Mouse (Mus musculus): ENCODE measurements at regions not wholly inside any gene's neighbourhood (a gene's known extent, or its start where the extent isn't known, plus 50 kb on each side); places are given as distances from the start of the nearest gene placed in this dataset.

DNA sequence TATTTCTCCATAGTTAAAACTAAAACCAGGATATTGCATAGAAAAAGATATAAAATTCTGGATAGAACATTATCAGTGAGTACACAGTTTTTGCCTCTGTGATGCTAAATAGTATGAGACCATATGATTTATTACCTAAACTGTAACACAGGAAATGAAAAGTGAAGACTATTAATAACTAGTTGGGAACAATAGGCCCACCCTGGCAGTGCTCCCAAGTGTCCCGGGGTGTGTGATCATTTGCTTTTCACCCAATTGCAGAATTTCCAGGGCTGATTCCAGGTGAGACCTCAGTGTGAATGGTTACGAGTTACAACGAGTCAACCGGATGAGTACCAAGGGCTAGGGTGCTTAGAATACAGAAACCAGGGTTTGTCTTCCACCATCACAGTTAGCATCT lies 172.6 kb upstream of the Tars start:
- DNase-seq (ENCODE audit: low read depth), result no peak

DNA sequence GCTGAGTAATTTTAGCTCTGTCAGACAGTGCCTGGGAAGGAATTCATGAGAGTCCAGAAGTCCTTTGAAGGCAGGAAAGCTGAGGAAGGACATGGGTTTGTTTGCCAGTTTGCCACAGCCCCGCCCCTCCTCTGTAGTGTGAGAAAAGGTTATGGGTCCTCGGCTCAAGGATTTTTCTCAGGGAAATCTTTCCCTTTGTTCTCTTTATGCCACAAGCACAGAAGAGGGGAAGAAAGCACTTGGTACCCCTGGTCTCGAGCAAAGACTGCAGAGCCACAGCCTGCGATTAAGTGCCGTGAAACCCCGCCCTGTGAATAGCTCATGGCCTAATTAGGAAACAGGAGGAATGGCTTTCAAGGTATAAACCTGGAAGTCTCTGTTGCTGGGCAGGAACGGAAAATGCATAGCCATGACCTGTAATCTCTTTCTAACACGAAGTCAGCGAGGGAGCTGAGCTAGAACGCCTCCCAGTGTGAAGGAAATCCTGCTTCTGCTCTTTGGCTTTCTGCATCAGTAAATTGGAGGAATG lies 166.1 kb upstream of the Tars start:
- DNase-seq (ENCODE audit: low read depth), result no peak

DNA sequence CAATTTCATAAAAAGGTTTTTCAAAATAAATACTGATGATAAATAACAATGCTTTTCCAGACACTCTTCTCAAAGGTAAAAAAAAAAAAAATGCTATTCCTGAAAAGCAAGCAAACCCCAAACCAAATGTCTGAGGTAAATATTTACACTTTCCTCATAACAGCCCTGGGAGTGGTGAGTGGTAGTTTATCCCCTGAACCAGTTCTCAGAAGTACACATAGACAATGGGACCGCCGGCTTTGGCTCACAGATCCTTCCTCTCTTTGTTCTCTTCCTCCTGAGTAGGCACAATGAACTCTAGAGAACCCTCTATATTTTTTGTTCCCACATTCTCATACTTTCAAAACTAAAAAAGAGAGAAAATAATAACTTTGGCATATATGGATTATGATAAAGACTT lies 153.1 kb upstream of the Tars start:
- DNase-seq (ENCODE audit: low read depth), result no peak

DNA sequence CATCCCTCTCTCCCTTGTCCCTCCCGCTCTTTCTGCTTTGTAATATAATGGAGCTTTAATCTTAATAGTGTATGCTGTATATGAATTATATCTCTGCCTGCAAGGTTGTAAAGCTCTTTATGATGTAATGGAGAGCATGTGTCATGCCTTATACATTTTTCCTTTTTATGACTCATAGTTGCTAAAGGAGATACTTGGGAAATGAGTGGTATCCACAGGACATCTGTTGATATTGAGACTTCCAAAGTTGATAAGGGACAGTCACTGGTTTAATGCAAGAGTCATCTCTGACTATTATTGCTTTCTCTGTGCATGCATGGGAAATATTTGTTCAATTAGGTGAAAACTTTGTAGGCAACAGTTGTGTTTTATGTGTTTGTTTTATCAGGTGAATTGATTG lies 152.6 kb upstream of the Tars start:
- no peak for DNase-seq (ENCODE audit: low read depth)

DNA sequence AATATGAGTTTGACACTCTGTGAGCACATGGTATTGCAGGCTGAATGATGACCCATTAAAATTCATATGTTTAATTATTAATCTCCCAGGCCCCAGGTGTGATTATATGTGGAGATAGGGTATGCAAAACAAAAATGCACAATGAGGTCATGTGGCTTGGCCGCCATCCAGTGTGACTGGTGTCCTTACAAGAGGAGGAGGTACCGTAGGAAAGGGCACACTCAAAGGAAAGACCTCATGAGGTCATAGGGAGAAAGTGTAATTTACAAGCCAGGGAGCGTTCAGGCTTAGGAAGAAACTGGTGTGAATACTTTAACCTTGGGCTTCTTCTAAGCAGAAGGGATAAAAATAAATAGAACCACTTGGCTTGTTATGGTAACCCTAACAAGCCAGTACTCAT lies 140.0 kb upstream of the Tars start:
- DNase-seq (ENCODE audit: low read depth), result no peak

DNA sequence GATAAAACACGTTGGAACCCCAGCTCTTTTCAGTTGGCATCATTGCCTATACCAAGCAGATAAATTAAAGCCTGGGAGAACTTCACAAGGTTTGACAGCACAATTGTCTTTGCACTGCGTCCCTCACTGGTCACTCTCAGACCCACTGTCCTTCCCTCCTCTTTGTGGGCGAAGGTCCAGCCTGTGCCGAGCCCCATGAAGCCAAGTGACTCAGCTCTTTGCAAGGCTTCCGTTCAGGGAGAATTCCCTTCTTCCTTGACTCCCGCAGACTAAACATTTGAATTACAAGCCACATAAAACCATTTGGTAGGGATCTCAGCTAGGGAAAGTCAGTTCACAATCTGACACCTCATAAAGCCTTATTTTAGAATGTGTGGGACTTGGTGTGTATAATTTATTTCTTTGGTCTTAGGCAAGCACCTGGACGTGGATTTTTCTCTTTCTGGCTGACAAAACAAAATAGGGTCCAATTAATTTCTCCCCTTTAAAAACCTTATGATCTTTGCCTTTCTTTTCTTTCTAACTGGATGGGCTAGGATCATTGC lies 136.7 kb upstream of the Tars start:
- no peak for DNase-seq (ENCODE audit: low read depth)

DNA sequence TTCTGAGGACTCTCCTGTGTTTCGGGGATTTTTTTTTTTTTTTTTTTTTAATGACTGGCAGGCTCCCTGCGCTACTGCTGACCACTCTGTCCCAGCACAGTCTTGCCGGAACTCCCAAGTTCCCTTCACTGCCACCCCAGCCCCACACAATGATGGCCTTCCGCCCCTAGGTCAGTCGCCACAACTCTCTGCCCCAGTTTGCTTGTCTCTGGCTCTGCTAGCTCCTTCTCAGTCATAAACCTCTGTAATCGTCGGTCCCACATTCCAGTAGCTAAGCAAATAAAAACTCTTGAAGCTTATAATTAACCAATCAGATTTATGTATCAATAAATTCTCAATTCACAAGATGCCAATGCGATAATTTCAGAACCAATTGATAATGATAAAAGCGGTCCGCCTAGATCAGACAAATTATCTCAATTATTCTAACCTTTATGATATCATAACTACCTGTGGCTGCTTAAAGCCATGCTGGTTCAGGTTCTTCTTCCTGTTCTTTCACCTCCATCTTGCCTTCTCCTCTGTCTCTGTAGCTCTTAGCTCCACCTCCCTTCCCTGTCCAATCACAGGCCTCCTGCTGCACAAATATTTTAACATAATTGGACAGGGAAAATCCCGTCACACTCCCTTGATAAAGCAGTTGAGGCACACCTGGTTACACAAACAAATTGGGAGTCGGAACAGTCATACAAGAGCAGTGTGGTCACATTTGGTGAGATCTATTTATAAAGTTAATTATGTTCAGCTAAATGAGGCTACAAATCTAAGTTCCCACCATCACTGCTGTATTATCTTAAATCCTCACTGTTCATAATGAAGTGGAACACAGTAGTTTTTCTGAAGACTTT lies 135.2 kb upstream of the Tars start:
- no peak for DNase-seq (ENCODE audit: low read depth)

DNA sequence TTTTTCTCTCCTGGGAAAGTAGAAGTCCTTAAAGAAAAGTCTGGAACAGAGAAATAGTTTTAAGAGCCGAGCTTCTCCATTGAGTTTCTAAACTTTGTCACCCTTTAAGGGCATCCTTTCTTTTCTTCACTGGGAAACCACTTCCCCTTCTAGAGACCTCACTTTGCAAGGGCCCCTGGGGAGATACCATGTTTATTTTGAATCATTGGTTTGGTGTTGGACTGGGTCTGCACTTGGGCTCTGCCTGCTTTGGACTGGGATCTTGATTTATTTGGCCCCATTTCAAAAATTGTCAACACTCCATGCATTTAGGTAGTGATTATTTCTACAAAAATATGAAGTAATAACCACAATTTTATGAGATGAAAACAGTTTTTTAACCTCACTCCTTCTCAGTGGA lies 134.2 kb upstream of the Tars start:
- DNase-seq (ENCODE audit: low read depth), result no peak

DNA sequence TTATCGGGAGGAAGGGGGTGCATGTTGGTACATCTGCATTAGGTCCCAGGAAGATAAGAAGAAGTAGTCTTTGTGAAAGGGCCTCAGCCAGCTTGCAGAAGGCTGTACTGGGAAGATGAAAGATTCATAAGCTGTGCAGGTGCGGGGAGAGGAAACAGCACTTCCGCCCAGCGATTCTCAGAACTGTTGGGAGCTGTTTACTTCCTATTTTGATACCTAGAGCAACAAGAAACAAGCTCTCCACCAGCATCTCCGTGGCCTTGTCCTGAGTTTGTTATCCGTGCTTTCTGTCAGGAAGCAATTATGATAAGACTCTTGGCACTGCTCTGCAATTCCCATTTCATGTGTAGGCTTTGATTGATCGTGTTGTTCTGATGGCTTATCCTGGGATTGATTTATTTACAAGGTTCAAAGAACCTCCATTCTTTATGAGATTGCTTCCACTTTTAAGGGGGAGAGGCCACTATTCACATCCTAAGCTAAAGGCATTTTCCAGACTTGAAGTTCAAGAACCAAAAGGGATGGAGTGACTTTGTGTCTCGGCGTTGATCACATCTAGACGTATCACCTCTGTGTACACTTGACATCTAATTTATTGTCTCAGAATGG lies 133.6 kb upstream of the Tars start:
- DNase-seq (ENCODE audit: low read depth), result no peak

DNA sequence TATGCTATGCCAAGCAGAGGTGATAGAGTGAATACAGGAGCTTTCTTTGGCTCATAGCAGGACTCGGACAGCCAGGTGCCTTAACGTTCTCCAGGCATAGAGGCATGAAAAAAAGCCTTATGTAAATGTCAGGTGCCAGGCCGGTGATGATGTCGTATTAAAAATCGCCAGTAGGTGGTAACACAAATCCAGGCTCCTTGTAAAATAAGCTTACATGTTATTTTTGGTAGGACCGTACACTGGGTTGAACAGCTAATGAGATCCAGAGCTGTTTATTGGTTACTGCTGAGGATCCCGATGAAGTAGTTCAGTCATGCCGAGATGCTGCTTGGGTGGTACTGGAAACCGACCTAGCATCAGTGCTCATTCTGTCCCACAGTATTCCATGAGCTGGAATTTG lies 133.1 kb upstream of the Tars start:
- DNase-seq (ENCODE audit: low read depth), result no peak

DNA sequence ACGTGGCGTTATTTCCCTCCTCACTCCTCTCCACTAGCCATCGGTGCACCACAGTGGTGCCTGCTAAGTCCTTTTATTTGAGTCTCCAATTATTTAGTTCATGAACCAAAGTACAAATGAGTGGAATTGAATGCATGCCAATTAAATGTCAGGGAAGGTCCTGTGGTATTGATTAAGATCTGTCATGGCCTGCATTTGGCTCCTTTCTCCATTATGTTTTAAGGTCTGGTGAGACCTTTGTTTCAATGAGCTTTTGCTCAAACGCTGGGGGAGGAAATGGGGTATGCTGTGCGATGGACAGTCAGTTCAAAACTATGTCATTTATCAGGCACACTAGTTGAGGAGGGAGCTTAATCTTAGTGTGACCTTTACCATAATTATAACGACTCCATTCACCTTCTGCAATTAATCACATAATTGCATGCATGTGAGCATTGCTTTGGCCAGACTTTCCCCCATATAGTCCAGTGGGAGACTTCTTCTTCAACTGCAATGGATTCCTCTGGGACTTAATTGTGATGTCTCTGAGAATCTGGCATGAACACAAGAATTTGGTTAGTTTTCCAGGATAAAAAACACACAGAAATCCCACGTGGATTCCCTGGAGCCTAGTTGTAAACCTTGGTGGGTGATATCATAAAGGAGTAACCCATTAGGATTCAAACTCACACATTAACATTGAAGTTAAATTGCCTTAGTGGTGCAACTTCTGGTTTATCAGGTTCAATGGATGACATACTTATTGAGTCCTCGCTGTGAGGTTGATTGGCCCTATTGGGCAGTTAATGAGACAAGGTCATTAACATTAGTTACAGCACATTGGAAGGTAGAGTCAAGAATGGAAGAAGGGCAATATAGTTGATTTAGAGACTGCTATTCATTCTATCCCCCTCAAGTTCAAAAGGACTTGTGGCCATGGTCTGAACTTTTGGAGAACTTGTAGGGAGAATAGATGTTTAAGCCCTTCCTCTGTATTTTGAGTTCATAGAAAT lies 130.7 kb upstream of the Tars start:
- no peak for DNase-seq (ENCODE audit: low read depth)

DNA sequence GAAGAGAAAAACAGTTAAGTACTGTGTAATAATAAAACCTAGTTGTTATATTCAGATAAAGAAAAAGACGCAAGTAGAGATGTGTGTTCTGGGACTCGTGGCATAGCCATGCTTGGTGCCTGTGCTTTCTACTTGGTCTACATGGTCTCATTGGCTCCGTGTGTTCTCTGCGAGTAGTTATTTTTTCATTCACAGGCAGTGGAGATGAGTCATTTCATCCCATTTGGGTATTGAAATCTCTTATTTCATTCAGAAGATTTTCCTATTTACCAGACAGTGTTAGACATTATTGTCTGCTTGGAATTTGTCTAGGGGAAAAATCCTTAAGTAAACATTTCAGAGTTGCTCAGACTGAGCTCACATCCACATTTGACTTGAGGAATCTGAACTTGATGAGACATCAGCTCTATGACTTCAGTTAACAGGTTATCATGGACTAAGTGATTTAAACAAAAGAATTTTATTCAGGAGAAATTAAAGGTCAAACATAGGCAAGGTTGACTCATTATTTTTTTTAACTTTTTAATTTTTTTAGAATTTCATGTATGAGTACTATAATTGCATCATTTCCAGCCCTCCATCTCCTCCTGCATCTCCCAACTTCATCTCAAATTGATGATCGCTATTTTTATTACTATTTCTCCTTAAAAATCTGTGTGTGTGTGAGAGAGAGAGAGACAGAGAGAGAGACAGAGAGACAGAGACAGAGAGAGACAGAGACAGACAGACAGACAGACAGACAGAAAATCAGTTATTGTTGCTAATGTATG lies 125.1 kb upstream of the Tars start:
- DNase-seq (ENCODE audit: low read depth), result no peak

DNA sequence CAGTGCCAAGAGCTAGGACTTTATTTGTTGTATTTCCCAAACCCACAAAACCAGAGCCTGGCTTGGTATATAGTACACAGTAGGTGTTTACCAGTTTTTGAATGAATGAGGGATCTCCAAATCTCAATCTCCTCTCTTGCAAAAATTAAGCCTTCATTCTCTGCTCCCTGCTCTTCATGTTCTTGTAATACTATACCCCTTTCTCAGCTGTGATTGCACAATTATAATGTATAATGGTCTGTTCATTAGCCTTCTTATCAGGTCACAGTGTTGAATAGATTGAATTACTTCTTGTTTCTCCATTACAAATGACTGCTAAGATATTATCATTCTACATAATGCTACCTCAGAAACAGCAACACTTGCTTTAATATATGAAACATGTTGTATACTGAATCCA lies 119.1 kb upstream of the Tars start:
- DNase-seq (ENCODE audit: low read depth), result no peak

DNA sequence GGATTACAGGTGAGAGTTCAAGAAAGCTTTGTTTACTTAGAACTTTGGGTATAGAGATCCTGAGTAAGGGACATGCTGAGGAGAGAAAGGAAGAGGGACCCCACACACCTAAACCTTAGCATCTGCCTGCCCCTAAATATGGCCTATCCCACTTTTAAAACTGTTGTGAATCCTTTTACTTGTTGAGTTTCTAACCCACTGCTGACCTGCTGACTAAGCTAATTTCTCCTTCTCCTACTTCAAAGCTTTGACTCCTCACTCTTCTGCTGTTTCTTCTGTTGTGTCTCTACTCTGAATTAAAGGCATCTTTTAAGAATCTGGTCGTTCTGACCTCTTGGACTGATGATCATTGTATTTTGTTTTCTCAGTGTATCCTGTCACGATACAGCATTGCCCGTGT lies 118.4 kb upstream of the Tars start:
- DNase-seq (ENCODE audit: low read depth), result no peak

DNA sequence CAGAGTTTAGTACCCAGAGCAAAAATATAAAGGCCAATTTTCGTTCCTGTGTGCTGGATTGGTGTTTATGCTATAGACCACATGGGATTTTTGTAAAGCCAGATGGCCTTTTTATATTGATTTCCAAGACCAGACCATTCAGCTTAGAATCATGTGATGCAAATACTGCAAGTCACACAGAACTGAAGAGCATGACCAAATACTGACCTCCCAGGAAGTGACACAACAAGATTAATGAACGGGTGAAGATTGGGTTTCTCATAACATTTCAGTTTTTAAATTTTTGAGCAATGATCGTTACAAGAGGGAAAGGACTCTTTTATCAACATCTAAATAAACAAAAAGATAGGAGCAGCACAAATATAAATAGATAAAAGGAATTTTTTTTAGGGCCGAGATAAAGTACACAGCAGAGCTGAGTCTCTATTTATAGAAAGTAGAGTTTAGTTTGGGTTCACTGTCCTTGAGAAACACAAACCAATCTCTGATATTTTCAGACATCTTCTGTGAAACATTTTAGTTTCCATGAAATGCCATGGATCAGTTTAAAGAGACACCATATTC lies 105.7 kb upstream of the Tars start:
- no peak for DNase-seq (ENCODE audit: low read depth)

DNA sequence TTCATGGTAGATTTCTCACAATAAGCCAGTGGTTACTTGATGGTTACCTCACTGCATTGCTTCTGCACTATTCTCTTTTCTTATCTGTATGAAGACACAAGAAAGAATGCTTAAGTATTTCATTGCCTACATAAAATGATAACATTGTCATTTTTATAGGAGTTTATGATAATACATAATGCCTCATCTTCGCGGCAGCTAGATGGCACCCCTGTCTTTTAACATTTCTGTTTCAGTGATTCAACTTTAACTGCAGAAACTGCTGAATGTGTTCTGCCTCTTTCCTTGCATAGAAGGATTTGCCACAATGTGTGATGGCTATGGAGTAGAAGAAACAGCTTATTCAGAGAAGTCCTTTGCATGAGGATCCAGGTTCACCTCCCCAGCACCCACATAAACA lies 97.0 kb upstream of the Tars start:
- no peak for DNase-seq (ENCODE audit: low read depth)

DNA sequence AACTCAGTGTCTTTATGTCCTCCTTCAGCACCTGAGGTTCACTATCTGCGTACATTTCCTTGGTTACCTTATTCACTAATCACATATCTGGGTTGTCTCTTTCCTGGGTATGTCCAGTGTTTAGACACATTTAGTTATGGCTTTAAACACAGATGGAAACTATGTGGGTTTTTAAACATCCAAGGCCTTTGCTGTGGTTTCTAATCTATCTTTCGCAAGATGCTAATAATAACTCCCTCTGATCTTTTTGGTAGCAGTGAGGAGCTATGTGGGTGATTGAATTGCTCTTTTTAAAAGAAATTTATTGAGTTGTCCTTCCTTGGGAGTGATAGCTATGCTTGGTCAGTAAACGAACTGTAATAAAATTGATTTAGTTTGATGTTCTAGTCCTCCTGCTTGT lies 89.7 kb upstream of the Tars start:
- DNase-seq (ENCODE audit: low read depth), result peak; percentile 14

DNA sequence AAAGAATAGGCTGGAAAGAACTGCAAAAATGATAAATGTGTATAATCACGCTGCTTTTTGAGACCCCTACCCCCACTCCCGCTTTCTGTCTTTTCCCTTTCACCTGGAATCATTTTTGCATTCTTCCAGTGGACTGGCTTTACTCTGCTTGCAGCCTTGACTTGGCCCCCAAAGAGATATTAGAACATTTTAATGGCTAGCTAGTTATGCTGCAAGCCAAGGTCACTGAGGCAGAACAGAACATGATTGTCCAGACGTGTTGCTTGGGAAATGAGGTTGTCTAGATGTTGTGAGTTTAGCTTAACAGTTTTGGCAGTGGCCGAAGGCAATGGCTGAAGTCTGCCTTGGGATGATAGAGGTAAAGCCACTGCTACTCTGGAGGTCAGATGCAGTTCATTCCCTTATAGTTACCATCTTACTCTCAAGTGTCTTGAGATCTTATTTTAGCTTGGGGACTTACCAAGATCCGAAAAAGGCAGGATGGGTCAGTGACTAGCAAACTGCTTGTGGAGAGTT lies 87.9 kb upstream of the Tars start:
- no peak for DNase-seq (ENCODE audit: low read depth)

DNA sequence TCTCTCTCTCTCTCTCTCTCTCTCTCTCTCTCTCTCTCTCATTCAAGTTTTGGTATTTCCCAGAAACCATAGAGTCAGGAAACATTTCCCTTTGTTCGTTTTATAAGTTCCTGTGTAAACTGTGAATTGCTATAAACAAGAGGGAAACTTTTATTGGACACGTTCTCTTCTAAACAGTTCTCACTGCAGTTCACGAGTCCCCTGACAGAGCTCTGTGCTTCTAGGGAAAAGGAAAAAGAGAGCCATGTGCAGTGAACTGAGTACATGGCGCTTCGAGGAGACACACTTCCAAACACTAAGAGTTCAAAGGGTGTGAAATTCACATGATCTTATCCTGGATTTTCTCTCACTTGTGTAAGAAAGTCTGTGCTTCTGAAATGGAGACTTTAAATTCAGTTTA lies 84.5 kb upstream of the Tars start:
- DNase-seq (ENCODE audit: low read depth), result no peak

DNA sequence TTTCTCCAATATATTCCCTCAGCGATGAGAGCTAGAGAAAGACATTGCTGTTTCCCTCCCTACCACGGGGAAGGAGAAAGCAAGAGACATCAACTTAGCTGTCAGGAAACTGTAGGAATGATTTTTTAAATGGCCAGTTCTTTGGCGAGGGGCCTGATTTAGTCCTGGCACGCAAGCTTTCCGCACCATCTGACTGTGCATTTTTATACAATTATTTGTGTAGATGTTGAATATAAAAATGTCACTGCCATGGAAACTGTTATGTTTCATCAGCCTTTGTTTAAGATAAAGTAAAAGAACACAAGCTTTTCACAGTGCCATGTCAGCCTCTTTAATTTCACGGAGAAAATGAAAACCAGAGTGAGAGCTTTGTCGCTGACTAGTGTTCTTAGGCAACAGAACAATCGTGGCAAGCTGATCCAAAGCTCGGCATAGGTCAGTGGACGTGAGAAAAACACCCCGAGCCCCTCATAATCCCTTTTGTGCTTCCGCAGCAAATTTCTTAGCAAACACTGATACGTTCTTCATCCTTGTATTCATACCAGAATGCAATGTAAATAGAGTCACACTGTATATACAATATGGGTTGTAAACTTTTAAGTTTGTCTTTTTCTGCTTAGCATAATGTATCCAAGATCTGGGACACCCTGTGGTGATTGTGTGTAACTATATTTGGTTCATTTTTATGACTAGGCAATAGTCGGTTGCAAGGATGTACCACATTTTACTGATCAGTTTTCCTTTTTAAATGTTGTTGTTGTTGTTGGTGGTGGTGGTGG lies 79.9 kb upstream of the Tars start:
- no peak for DNase-seq (ENCODE audit: low read depth)
